Comparison of ENCODE assay signal across 8 mouse cellular contexts in the genomic region with DNA sequence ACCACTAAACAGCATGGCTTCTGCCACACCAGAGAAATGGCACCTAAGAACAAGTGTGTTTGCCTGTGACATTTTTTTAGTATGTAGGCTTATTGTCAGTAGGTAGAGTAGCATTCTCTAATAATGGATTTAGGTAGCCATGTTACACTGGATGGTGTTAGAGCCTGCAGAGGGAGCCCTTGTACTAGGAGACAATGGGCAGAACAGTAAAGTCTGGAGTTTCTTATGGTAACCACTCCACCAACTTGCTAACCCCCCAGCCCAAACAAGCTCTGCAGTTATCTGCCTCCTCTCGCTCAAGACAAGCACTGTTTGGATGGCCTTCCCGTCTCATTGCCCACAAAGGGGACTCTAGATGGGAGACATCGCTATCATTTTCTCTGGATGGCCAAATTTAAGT.
DNase-seq lines count a peak whose midpoint lies in the region; ATAC-seq and TF ChIP-seq lines count a peak whose summit lies in the region.

No protein-coding gene starts in this region.

- no peak for TF ChIP-seq POLR2A in myocyte (IDR thresholded peaks at IDR 0.05; ENCODE audit: insufficient read length, low read depth)

- no peaks in the 10 kb centered on the region for H3K27me3 ChIP-seq in kidney, embryonic 16.5 days (ENCODE audit: insufficient read depth, low read length)
- H3K27me3 ChIP-seq in myocyte (ENCODE audit: control insufficient read depth, insufficient read depth, insufficient read length), result no peaks in the 10 kb centered on the region

- no peak for ATAC-seq in kidney, embryonic 16.5 days (ENCODE audit: low FRiP score, low TSS enrichment)
- no peak for ATAC-seq in monocyte, adult 5-6 weeks (replicated peaks; ENCODE audit: insufficient number of reproducible peaks, low FRiP score, low TSS enrichment, poor library complexity, severe bottlenecking)

- peak; percentile 22 for DNase-seq in kidney, adult 11 months
- peak; percentile 55 for DNase-seq in ES-CJ7 (ENCODE audit: low read depth, low spot score)
- peak; percentile 33 for DNase-seq in c-Kit-positive CD71-negative TER-119-negative erythroid progenitor cells, embryonic 14.5 days (ENCODE audit: low read depth)
- DNase-seq in frontal cortex, postnatal 36 days (ENCODE audit: low spot score in 2 of 2), result peak; percentile 8 to 41
- peak; percentile 38 for DNase-seq in layer of hippocampus, adult 9-10 months (ENCODE audit: low spot score)

- H3K9ac ChIP-seq in kidney, embryonic 16.5 days (replicated peaks; ENCODE audit: low read length), result no peak overlapping the region

- H3K27ac ChIP-seq in kidney, embryonic 16.5 days (ENCODE audit: low read length), result no peak overlapping the region

- H3K79me2 ChIP-seq in myocyte (ENCODE audit: control insufficient read depth, insufficient read depth), result no peaks in the 10 kb centered on the region

- H3K4me2 ChIP-seq in kidney, embryonic 16.5 days (replicated peaks; ENCODE audit: low read depth, low read length), result no peak overlapping the region
- peak overlapping the region; percentile 24 for H3K4me2 ChIP-seq in myocyte (ENCODE audit: low read depth)

- H3K4me1 ChIP-seq in kidney, embryonic 16.5 days (ENCODE audit: insufficient read depth, low read length), result no peaks in the 10 kb centered on the region

- H3ac ChIP-seq in myocyte (ENCODE audit: control insufficient read depth, insufficient read length), result no peak overlapping the region

- H3K4me3 ChIP-seq in kidney, embryonic 16.5 days (ENCODE audit: low read length), result no peak overlapping the region
- H3K4me3 ChIP-seq in myocyte, result no peak overlapping the region

- H3K9me3 ChIP-seq in kidney, embryonic 16.5 days (ENCODE audit: low read length), result no peaks in the 10 kb centered on the region

- WGBS in kidney, embryonic 16.5 days, result 58% methylated on average over 3 of the region's 3 CpGs

- H3K36me3 ChIP-seq in kidney, embryonic 16.5 days (ENCODE audit: insufficient read depth, low read length), result no peaks in the 10 kb centered on the region
- no peaks in the 10 kb centered on the region for H3K36me3 ChIP-seq in myocyte (ENCODE audit: control insufficient read depth, insufficient read depth)

TF ChIP-seq in myocyte, 11 proteins besides CTCF, POLR2A, EP300 and RAD21:
- TF ChIP-seq SRF (IDR thresholded peaks at IDR 0.05; ENCODE audit: control insufficient read depth, insufficient read length, low read depth), result no peak
- no peak for TF ChIP-seq POLR2AphosphoS2 (IDR thresholded peaks at IDR 0.05; ENCODE audit: insufficient read length, low read depth)
- no peak for TF ChIP-seq USF1 (IDR thresholded peaks at IDR 0.05; ENCODE audit: low read depth)
- no peak for TF ChIP-seq TCF12 (IDR thresholded peaks at IDR 0.05; ENCODE audit: insufficient read depth, poor library complexity, severe bottlenecking)
- TF ChIP-seq MAX (IDR thresholded peaks at IDR 0.05; ENCODE audit: low read depth), result no peak
